Mouse (Mus musculus): ENCODE measurements around the gene Il7r. TPM values are rescaled to one million over a fixed set of nuclear protein-coding genes. Genes with fewer than 3 reads are reported as not detected.

The Il7r gene
- polyA plus RNA-seq, 1 experiment from 2014 or later = not detected

- Histone ChIP-seq H3K36me3 (no peaks in the 10 kb centered on the region), H3K9me3 (no peaks in the 10 kb centered on the region), H3K27me3 (replicated peaks) (no peaks in the 10 kb centered on the region), H3K4me3 (no peak overlapping the region), H3K4me1 (no peaks in the 10 kb centered on the region), H3K9ac (no peak overlapping the region), H3K4me2 (replicated peaks) (no peak overlapping the region), H3K27ac (no peak overlapping the region)
- WGBS = 83% methylated on average over 3 of the region's 3 CpGs
- no peak for ATAC-seq (ENCODE audit: low FRiP score, low read depth)
These were observed 330 bp downstream of the Il7r start for GRCm38 (mm10) chr15:9529646-9530045.

DNA sequence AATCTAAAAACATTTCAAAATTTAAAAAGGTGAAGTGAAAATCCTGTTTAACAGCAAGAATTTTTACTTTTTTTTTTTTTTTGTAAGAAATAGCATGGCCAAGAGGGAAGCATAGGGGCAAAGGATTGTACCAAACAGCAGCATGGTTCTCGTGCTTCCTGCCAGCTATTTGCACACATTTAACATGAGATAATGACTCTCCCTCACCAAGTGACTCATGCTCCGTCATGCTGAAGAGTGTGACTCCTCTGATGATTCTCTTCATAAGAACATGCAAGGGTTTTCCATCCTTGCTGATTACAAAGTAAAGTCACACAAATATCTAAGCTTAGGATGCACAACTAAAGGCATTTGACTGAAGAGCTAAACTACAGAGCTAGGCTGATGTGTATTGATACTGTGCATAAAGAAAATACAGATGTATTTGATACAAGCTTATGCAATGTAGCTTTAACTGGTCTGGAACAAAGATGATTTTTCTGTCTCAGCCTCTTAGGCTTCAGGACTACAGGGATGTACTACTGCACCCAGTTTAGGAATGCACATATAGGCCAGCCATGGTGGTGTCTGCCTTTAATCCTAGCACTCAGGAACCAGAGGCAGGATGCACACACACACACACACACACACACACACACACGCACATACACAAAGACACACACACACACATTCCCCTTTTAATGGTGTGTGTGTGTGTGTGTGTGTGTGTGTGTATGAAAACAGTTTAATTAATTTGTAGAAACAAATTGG is 1.6 kb downstream of the Il7r start:
- WGBS = 80% methylated on average over 3 of the region's 3 CpGs
- H3K4me3 ChIP-seq = no peak overlapping the region
- H3K27me3 ChIP-seq (replicated peaks) = no peaks in the 10 kb centered on the region
- H3K36me3 ChIP-seq = no peaks in the 10 kb centered on the region
- H3K27ac ChIP-seq = no peak overlapping the region
- H3K9ac ChIP-seq = no peak overlapping the region
- no peaks in the 10 kb centered on the region for H3K9me3 ChIP-seq
- no peak overlapping the region for H3K4me2 ChIP-seq (replicated peaks)
- ATAC-seq (ENCODE audit: low FRiP score, low read depth) = peak; percentile 37; the same call in 1 of the 2 replicates
- no peaks in the 10 kb centered on the region for H3K4me1 ChIP-seq

DNA sequence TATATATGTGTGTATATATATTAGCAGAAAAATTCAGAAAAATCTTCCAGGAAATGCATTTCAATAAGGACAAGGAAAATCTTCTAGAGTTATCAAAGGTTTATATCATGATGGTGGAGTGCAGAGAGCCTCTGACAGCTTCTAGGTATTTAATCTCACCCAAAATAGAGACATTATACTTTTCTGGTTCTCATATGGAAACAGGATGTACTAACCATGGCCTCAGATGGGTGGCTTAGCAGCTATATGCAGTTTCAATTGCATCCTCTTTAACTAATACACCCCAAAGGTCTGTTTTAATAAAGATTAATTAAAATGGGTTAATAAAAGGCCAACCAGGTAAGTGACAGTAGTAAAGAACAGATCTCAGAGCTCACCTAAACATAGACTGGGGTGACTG is 3.6 kb downstream of the Il7r start:
- H3K9me3 ChIP-seq = no peaks in the 10 kb centered on the region
- ATAC-seq (ENCODE audit: low FRiP score, low read depth) = no peak

GRCm38 (mm10) chr15:9524907-9525306 is 5.1 kb downstream of the Il7r start:
- Histone ChIP-seq H3K9ac (no peak overlapping the region), H3K27ac (no peak overlapping the region), H3K36me3 (no peaks in the 10 kb centered on the region), H3K4me2 (replicated peaks) (no peak overlapping the region), H3K27me3 (replicated peaks) (no peaks in the 10 kb centered on the region), H3K4me3 (no peak overlapping the region), H3K9me3 (no peaks in the 10 kb centered on the region), H3K4me1 (no peaks in the 10 kb centered on the region)
- WGBS = 95% methylated on average over 5 of the region's 5 CpGs
- ATAC-seq (ENCODE audit: low FRiP score, low read depth) = no peak

More for the DNA sequence above, 3.6 kb downstream of the Il7r start:
- Histone ChIP-seq H3K9ac (no peak overlapping the region), H3K36me3 (no peaks in the 10 kb centered on the region), H3K4me2 (replicated peaks) (no peak overlapping the region), H3K4me3 (no peak overlapping the region), H3K27ac (no peak overlapping the region), H3K4me1 (no peaks in the 10 kb centered on the region), H3K27me3 (replicated peaks) (no peaks in the 10 kb centered on the region)

- no peaks in the 10 kb centered on the region for H3K27me3 ChIP-seq (replicated peaks)
- H3K4me3 ChIP-seq = no peak overlapping the region
- H3K4me1 ChIP-seq = no peaks in the 10 kb centered on the region
- no peak for ATAC-seq (ENCODE audit: low FRiP score, low read depth)
- H3K9me3 ChIP-seq = no peaks in the 10 kb centered on the region
- no peak overlapping the region for H3K9ac ChIP-seq
- 87% methylated on average over 5 of the region's 5 CpGs for WGBS
- H3K27ac ChIP-seq = no peak overlapping the region
- H3K36me3 ChIP-seq = no peaks in the 10 kb centered on the region
- no peak overlapping the region for H3K4me2 ChIP-seq (replicated peaks)
These were observed 6.0 kb downstream of the Il7r start for GRCm38 (mm10) chr15:9523956-9524355.

- ATAC-seq (ENCODE audit: low FRiP score, low read depth) = no peak
- Histone ChIP-seq H3K4me2 (replicated peaks) (no peak overlapping the region), H3K9me3 (no peaks in the 10 kb centered on the region), H3K27me3 (replicated peaks) (no peaks in the 10 kb centered on the region), H3K27ac (no peak overlapping the region), H3K4me3 (no peak overlapping the region), H3K36me3 (no peaks in the 10 kb centered on the region), H3K9ac (no peak overlapping the region), H3K4me1 (no peaks in the 10 kb centered on the region)
- WGBS = 88% methylated on average over 3 of the region's 3 CpGs
These were observed 6.9 kb downstream of the Il7r start for GRCm38 (mm10) chr15:9523059-9523458.

- no peak overlapping the region for H3K27ac ChIP-seq
- no peaks in the 10 kb centered on the region for H3K27me3 ChIP-seq (replicated peaks)
- 78% methylated on average over 3 of the region's 3 CpGs for WGBS
- H3K4me3 ChIP-seq = no peak overlapping the region
- H3K9me3 ChIP-seq = no peaks in the 10 kb centered on the region
- no peak overlapping the region for H3K4me2 ChIP-seq (replicated peaks)
- H3K9ac ChIP-seq = no peak overlapping the region
- H3K4me1 ChIP-seq = no peaks in the 10 kb centered on the region
- ATAC-seq (ENCODE audit: low FRiP score, low read depth) = no peak
- no peaks in the 10 kb centered on the region for H3K36me3 ChIP-seq
These were observed 37.9 kb downstream of the Il7r start for GRCm38 (mm10) chr15:9492077-9492476.

GRCm38 (mm10) chr15:9489417-9490118 is 40.4 kb downstream of the Il7r start:
- no peaks in the 10 kb centered on the region for H3K4me1 ChIP-seq
- no peaks in the 10 kb centered on the region for H3K36me3 ChIP-seq
- H3K27me3 ChIP-seq (replicated peaks) = no peaks in the 10 kb centered on the region
- no peak overlapping the region for H3K27ac ChIP-seq
- H3K9ac ChIP-seq = no peak overlapping the region
- no peak overlapping the region for H3K4me2 ChIP-seq (replicated peaks)
- H3K9me3 ChIP-seq = no peaks in the 10 kb centered on the region
- WGBS = 89% methylated on average over 2 of the region's 2 CpGs
- H3K4me3 ChIP-seq = no peak overlapping the region
- no peak for ATAC-seq (ENCODE audit: low FRiP score, low read depth)

- Histone ChIP-seq H3K36me3 (no peaks in the 10 kb centered on the region), H3K27ac (no peak overlapping the region), H3K9me3 (no peaks in the 10 kb centered on the region), H3K27me3 (replicated peaks) (no peaks in the 10 kb centered on the region), H3K4me3 (no peak overlapping the region), H3K9ac (no peak overlapping the region), H3K4me1 (no peaks in the 10 kb centered on the region), H3K4me2 (replicated peaks) (no peak overlapping the region)
- 94% methylated on average over 1 of the region's 1 CpGs for WGBS
- ATAC-seq (ENCODE audit: low FRiP score, low read depth) = no peak
These were observed 56.8 kb downstream of the Il7r start for GRCm38 (mm10) chr15:9473188-9473587.

DNA sequence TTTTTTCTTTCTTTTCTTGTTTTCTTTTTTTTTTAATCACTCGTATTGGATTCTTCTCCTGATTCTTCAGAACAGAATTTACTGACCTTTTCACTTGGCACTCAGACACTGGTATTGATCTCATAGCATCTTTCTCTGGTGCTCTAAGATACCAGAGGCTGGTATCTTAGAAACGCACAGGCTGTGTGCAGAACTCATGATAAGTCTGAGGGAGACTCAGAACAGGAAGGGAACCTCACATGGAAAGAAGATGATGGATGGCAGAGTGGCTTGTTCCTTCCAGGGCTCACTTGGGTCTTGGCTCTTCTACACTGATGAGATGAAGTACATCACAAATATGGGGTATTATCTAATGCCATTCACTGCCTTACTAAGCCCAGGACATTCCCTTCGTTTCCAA is 57.4 kb downstream of the Il7r start:
- H3K4me2 ChIP-seq (replicated peaks) = no peak overlapping the region
- no peak for ATAC-seq (ENCODE audit: low FRiP score, low read depth)

GRCm38 (mm10) chr15:9472167-9472566 is 57.8 kb downstream of the Il7r start:
- no peaks in the 10 kb centered on the region for H3K36me3 ChIP-seq
- H3K27ac ChIP-seq = no peak overlapping the region
- H3K27me3 ChIP-seq (replicated peaks) = no peaks in the 10 kb centered on the region
- ATAC-seq (ENCODE audit: low FRiP score, low read depth) = no peak
- no peak overlapping the region for H3K4me3 ChIP-seq
- H3K9me3 ChIP-seq = no peaks in the 10 kb centered on the region
- no peaks in the 10 kb centered on the region for H3K4me1 ChIP-seq
- no peak overlapping the region for H3K9ac ChIP-seq
- H3K4me2 ChIP-seq (replicated peaks) = no peak overlapping the region
- WGBS = 71% methylated on average over 3 of the region's 3 CpGs

More for the DNA sequence above, 57.4 kb downstream of the Il7r start:
- Histone ChIP-seq H3K4me3 (no peak overlapping the region), H3K27me3 (replicated peaks) (no peaks in the 10 kb centered on the region), H3K9ac (no peak overlapping the region), H3K27ac (no peak overlapping the region), H3K4me1 (no peaks in the 10 kb centered on the region), H3K36me3 (no peaks in the 10 kb centered on the region), H3K9me3 (no peaks in the 10 kb centered on the region)
- WGBS = 70% methylated on average over 3 of the region's 3 CpGs

DNA sequence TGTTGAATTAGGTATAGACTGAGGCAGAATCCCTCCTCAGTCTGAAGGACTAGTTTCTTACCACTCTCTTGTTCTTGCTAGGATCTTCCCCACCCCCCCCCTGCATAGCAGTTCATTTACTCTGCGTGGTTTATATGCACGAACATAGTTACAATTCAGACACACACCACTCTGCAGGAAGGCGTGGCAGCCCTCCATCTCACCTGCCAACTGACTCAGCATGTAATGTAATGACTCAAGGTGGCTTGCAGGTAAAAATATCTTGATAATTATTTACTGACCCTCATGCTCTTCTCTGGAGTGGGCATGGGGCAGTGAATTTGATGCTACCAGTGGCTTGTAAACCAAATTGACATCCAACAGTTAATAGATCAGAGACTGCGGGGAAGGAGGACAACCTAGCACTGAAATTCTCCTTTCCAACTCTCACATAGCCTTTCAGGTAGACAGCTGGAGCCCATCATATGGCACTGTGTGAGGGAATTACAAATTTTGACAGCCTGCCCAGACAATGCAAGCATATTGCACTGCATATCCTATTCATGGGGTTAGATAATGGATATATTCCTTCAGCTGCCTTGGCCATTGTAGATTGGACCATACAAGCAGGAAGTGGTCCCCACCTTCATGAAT is 58.8 kb downstream of the Il7r start:
- Histone ChIP-seq H3K4me2 (replicated peaks) (no peak overlapping the region), H3K27me3 (replicated peaks) (no peaks in the 10 kb centered on the region), H3K9me3 (no peaks in the 10 kb centered on the region), H3K4me3 (no peak overlapping the region), H3K9ac (no peak overlapping the region), H3K27ac (no peak overlapping the region), H3K36me3 (no peaks in the 10 kb centered on the region), H3K4me1 (no peaks in the 10 kb centered on the region)
- no peak for ATAC-seq (ENCODE audit: low FRiP score, low read depth)
- 89% methylated on average over 4 of the region's 4 CpGs for WGBS
